Comparison of ENCODE assay signal across 35 mouse cellular contexts in the genomic region with DNA sequence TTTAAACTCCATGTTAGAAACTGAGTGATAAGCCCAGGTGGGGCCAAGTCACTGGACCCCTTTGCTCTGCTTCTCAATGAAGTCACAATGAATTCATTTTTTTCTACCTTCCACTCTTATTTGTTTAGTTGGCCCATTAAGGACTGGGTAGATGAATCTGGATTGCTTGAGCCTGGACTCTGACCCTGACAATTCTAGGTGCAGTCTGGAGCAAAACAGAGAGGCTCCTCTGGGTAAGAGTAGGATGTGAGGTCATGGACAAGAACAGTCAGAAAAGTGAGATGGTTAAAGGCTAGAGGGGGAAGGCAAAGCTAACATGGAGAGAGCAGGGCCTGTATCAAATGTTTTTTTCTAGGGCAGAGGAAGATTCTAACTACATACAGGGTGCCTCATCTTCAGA. TPM values are rescaled to one million over a fixed set of nuclear protein-coding genes. Genes with fewer than 3 reads are reported as not detected.
A peak's percentile ranks its signal among the peaks of the same experiment; 100 is the strongest.
DNase-seq lines count a peak whose midpoint lies in the region; ATAC-seq and TF ChIP-seq lines count a peak whose summit lies in the region.
"Had no signal": no experiment of that assay in that cellular context is flagged by ENCODE, and none has a peak within 500 bp of the region (broad histone marks: within the 10 kb centered on the region; RNA-seq: fewer than 3 reads in every experiment).

No protein-coding gene starts in this region.

- ATAC-seq in liver, embryonic 11.5 days (replicated peaks; ENCODE audit: low FRiP score) = no peak
- no peak for ATAC-seq in monocyte, adult 5-6 weeks (replicated peaks; ENCODE audit: insufficient number of reproducible peaks, low FRiP score, low TSS enrichment, poor library complexity, severe bottlenecking)
- ATAC-seq: inflammation-experienced regulatory T-cells, adult 6 months had no signal

- H3K9me3 ChIP-seq in liver, embryonic 11.5 days (ENCODE audit: control insufficient read depth, low read length) = no peaks in the 10 kb centered on the region
- H3K9me3 ChIP-seq in CH12.LX (replicated peaks; ENCODE audit: low read length) = no peaks in the 10 kb centered on the region
- H3K9me3 ChIP-seq: embryonic facial prominence, embryonic 13.5 days; forebrain, embryonic 12.5 days; G1E; kidney, embryonic 15.5 days; limb, embryonic 12.5 days; midbrain, embryonic 12.5 days; neural tube, embryonic 12.5 days; stomach, embryonic 15.5 days had no signal

- H3K4me2 ChIP-seq in liver, embryonic 11.5 days = no peak overlapping the region
- H3K4me2 ChIP-seq in CH12.LX (ENCODE audit: insufficient read depth, low read depth, poor library complexity, severe bottlenecking) = peak overlapping the region; percentile 93
- H3K4me2 ChIP-seq: embryonic facial prominence, embryonic 13.5 days; forebrain, embryonic 12.5 days; heart, embryonic 11.5 days; kidney, embryonic 15.5 days; limb, embryonic 12.5 days; midbrain, embryonic 12.5 days; neural tube, embryonic 12.5 days; stomach, embryonic 15.5 days had no signal

- no peak for TF ChIP-seq CTCF in liver, adult 2 months (IDR thresholded peaks at IDR 0.05; ENCODE audit: low read depth, low read length)
- TF ChIP-seq CTCF in CH12.LX (conservative IDR thresholded peaks at IDR 0.05 in 1 of 2, IDR thresholded peaks at IDR 0.05 in 1 of 2; ENCODE audit: low read depth in 2 of 2, low read length in 2 of 2) = no peak

- TF ChIP-seq RAD21 in CH12.LX (IDR thresholded peaks at IDR 0.05; ENCODE audit: low read depth, low read length) = no peak

- peak overlapping the region; percentile 98 for H3K27ac ChIP-seq in liver, adult 2 months (replicated peaks; ENCODE audit: insufficient read depth, low read depth, low read length)
- H3K27ac ChIP-seq in liver, embryonic 11.5 days (ENCODE audit: low read depth, low read length) = no peak overlapping the region
- peak overlapping the region; percentile 20; the same call in 1 of the 2 replicates for H3K27ac ChIP-seq in CH12.LX (ENCODE audit: insufficient read depth, low read depth)
- H3K27ac ChIP-seq in brown adipose tissue, adult 24 weeks (replicated peaks; ENCODE audit: low read depth, low read length) = peak overlapping the region; percentile 94
- H3K27ac ChIP-seq: embryonic facial prominence, embryonic 13.5 days; forebrain, embryonic 12.5 days; kidney, embryonic 15.5 days; limb, embryonic 12.5 days; liver, embryonic 14.5 days; midbrain, embryonic 12.5 days; neural tube, embryonic 12.5 days; stomach, embryonic 15.5 days had no signal

- H3K79me2 ChIP-seq in liver, adult 2 months (ENCODE audit: control insufficient read depth, insufficient read depth, low read length) = no peaks in the 10 kb centered on the region
- no peaks in the 10 kb centered on the region for H3K79me2 ChIP-seq in CH12.LX (replicated peaks; ENCODE audit: control insufficient read depth, extremely low read depth, insufficient read depth, poor library complexity, severe bottlenecking)

- peak overlapping the region; percentile 63 for H3K4me3 ChIP-seq in liver, adult 2 months (ENCODE audit: insufficient read depth, low read depth, low read length)
- H3K4me3 ChIP-seq in liver, embryonic 11.5 days (ENCODE audit: low read depth, low read length) = no peak overlapping the region
- peak overlapping the region in 1 of 3 experiments; percentile 9 for H3K4me3 ChIP-seq in CH12.LX (replicated peaks in 1 of 3; ENCODE audit: low read depth in 2 of 3, low read length in 2 of 3, poor library complexity in 1 of 3)
- H3K4me3 ChIP-seq in brown adipose tissue, adult 24 weeks (ENCODE audit: insufficient read depth, low read depth, low read length) = peak overlapping the region; percentile 58
- H3K4me3 ChIP-seq: embryonic facial prominence, embryonic 13.5 days; erythroblast, embryonic 14.5 days; forebrain, embryonic 12.5 days; kidney, embryonic 15.5 days; limb, embryonic 12.5 days; midbrain, embryonic 12.5 days; neural tube, embryonic 12.5 days; stomach, embryonic 15.5 days had no signal

- DNase-seq in liver, adult 2 months (ENCODE audit: extremely low read depth, low read depth, low spot score) = peak; percentile 69
- DNase-seq in liver, embryonic 11.5 days (ENCODE audit: low spot score) = no peak
- no peak for DNase-seq in CH12.LX (ENCODE audit: extremely low read depth)
- peak; percentile 40 for DNase-seq in naive thymus-derived CD4-positive, alpha-beta T cell, adult 2 months (ENCODE audit: low read depth)
- DNase-seq in B cell, adult 2 months = no peak
- DNase-seq: adrenal gland, adult 2 months; cerebellum, adult 8-10 months; cerebellum, postnatal 36 days; embryo, embryonic 11 days; kidney, postnatal 36 days; lung, postnatal 10 days; retina, postnatal 1 day; right cerebral cortex, postnatal 25 days; thymus, adult 2 months had no signal

- H3K9ac ChIP-seq in liver, adult 2 months (ENCODE audit: low read depth, low read length) = no peak overlapping the region; the same call in 1 of the 2 replicates
- no peak overlapping the region for H3K9ac ChIP-seq in liver, embryonic 11.5 days (ENCODE audit: low read depth, low read length)
- H3K9ac ChIP-seq in CH12.LX (ENCODE audit: insufficient read depth, low read depth) = peak overlapping the region; percentile 86
- H3K9ac ChIP-seq: embryonic facial prominence, embryonic 13.5 days; forebrain, embryonic 12.5 days; kidney, embryonic 15.5 days; limb, embryonic 12.5 days; liver, embryonic 14.5 days; midbrain, embryonic 12.5 days; neural tube, embryonic 12.5 days; stomach, embryonic 15.5 days had no signal

- no peak for TF ChIP-seq POLR2A in liver, adult 2 months (IDR thresholded peaks at IDR 0.05; ENCODE audit: extremely low read depth, insufficient read depth, low read length)
- TF ChIP-seq POLR2A in CH12.LX (IDR thresholded peaks at IDR 0.05; ENCODE audit: low read depth, low read length) = no peak

- H3K36me3 ChIP-seq in liver, adult 2 months (ENCODE audit: control insufficient read depth, insufficient read depth, low read length) = peaks cover 9% of the 10 kb centered on the region; the same call in 1 of the 2 replicates
- no peaks in the 10 kb centered on the region for H3K36me3 ChIP-seq in liver, embryonic 11.5 days (ENCODE audit: control insufficient read depth, insufficient read depth, low read length)
- H3K36me3 ChIP-seq in CH12.LX (replicated peaks in 1 of 2; ENCODE audit: control insufficient read depth in 1 of 2, insufficient read depth in 1 of 2, low read length in 1 of 2) = no peaks in the 10 kb centered on the region
- H3K36me3 ChIP-seq: embryonic facial prominence, embryonic 13.5 days; forebrain, embryonic 12.5 days; G1E; kidney, embryonic 15.5 days; limb, embryonic 12.5 days; midbrain, embryonic 12.5 days; neural tube, embryonic 12.5 days; stomach, embryonic 15.5 days had no signal

- in situ Hi-C loops in CH12.LX (cut with MboI; ENCODE audit: low pct_ligation_motif_present, low pct_unique_long_range_greater_than_20kb, low sequenced_read_pairs) = loop anchor here (25.0 kb wide), 1 partner anchor 563 kb away; a partner anchor contains a TSS

- H3K27me3 ChIP-seq in liver, adult 2 months (ENCODE audit: control insufficient read depth, insufficient read depth, low read length) = no peaks in the 10 kb centered on the region
- no peaks in the 10 kb centered on the region for H3K27me3 ChIP-seq in liver, embryonic 11.5 days (replicated peaks; ENCODE audit: control insufficient read depth, insufficient read depth, low read length)
- H3K27me3 ChIP-seq in CH12.LX (replicated peaks) = no peaks in the 10 kb centered on the region
- H3K27me3 ChIP-seq: embryonic facial prominence, embryonic 13.5 days; kidney, embryonic 15.5 days; limb, embryonic 12.5 days; neural tube, embryonic 12.5 days; stomach, embryonic 15.5 days had no signal

- peaks cover 28% of the 10 kb centered on the region for H3K4me1 ChIP-seq in liver, adult 2 months (ENCODE audit: control insufficient read depth, insufficient read depth, low read length)
- no peaks in the 10 kb centered on the region for H3K4me1 ChIP-seq in liver, embryonic 11.5 days (replicated peaks; ENCODE audit: control insufficient read depth, insufficient read depth, low read length)
- H3K4me1 ChIP-seq in CH12.LX (ENCODE audit: control insufficient read depth in 1 of 2, insufficient read depth in 2 of 2) = peaks cover 2 to 37% of the 10 kb centered on the region in 2 experiments; a peak in 3 of 4 replicates
- H3K4me1 ChIP-seq in brown adipose tissue, adult 24 weeks (ENCODE audit: control insufficient read depth, insufficient read depth, insufficient read length, low read length) = peaks cover 16% of the 10 kb centered on the region
- H3K4me1 ChIP-seq: embryonic facial prominence, embryonic 13.5 days; forebrain, embryonic 12.5 days; kidney, embryonic 15.5 days; limb, embryonic 12.5 days; midbrain, embryonic 12.5 days; stomach, embryonic 15.5 days had no signal

- no peak for TF ChIP-seq EP300 in CH12.LX (IDR thresholded peaks at IDR 0.05; ENCODE audit: low read length)

- dilution Hi-C loops in CH12.LX (cut with MboI; ENCODE audit: extremely low pct_ligation_motif_present, extremely low pct_unique_long_range_greater_than_20kb, low sequenced_read_pairs) = no loop called here

RNA-seq across cellular contexts. Expression of a gene that starts 31.5 kb away (rescaled TPM):
- total RNA-seq in liver, adult 2 months (2014; rRNA removed) = 0.83 and 1.7 TPM in 2 replicates
- 0.78 and 1.9 TPM in 2 replicates for polyA plus RNA-seq in liver, adult 2 months (2012; rRNA removed)
- not detected in 2 replicates for polyA plus RNA-seq in liver, embryonic 11.5 days (2014; fragmentation: Nextera tagmentation; extraction: Ambion mirVana)
- not detected in 2 replicates for total RNA-seq in CH12.LX (2012; rRNA removed)
- not detected in 2 replicates for total RNA-seq in CH12.LX (2014; rRNA removed)
- not detected in 2 replicates for polyA plus RNA-seq in CH12.LX (2012; ENCODE audit: insufficient read length, low read depth)
- 1.4 and 2.8 TPM in 2 replicates for polyA plus RNA-seq in brown adipose tissue, adult 24 weeks (2012; ENCODE audit: insufficient read depth, insufficient read length, missing spikeins)
- total RNA-seq in monocyte, adult 5-6 weeks (2017) = 1.1 to 8.6 TPM (median 4.5 TPM) in 3 replicates
- total RNA-seq: G1E; layer of hippocampus, adult 8-10 months; left cerebral cortex, postnatal 14 days had no signal
- polyA plus RNA-seq: embryonic facial prominence, embryonic 13.5 days; erythroblast, embryonic 14.5 days; forebrain, embryonic 12.5 days; G1E; heart, embryonic 11.5 days; heart, postnatal 0 days; hindbrain, embryonic 11.5 days; kidney, embryonic 15.5 days; limb, embryonic 12.5 days; midbrain, embryonic 12.5 days; neural tube, embryonic 12.5 days had no signal

RNA-seq across cellular contexts. Expression of a gene that starts 31.6 kb away (rescaled TPM):
- not detected in 2 replicates for total RNA-seq in liver, adult 2 months (2014; rRNA removed)
- polyA plus RNA-seq in liver, adult 2 months (2012; rRNA removed) = not detected in 2 replicates
- polyA plus RNA-seq in liver, embryonic 11.5 days (2014; fragmentation: Nextera tagmentation; extraction: Ambion mirVana) = not detected in 2 replicates
- total RNA-seq in CH12.LX (2012; rRNA removed) = not detected in 2 replicates
- not detected in 2 replicates for total RNA-seq in CH12.LX (2014; rRNA removed)
- not detected in 2 replicates for polyA plus RNA-seq in CH12.LX (2012; ENCODE audit: insufficient read length, low read depth)
- polyA plus RNA-seq in brown adipose tissue, adult 24 weeks (2012; ENCODE audit: insufficient read depth, insufficient read length, missing spikeins) = not detected in 2 replicates
- not detected in 3 replicates for total RNA-seq in monocyte, adult 5-6 weeks (2017)
- total RNA-seq: adrenal gland, adult 2 months; G1E; gastrocnemius, postnatal 4 days; layer of hippocampus, adult 8-10 months; left cerebral cortex, postnatal 14 days; megakaryocyte, adult 5-6 weeks had no signal
- polyA plus RNA-seq: adrenal gland, adult 2 months; embryonic facial prominence, embryonic 13.5 days; erythroblast, embryonic 14.5 days; forebrain, embryonic 12.5 days; G1E; heart, embryonic 11.5 days; heart, postnatal 0 days; hindbrain, embryonic 11.5 days; inflammation-experienced regulatory T-cells, adult 6 months; kidney, embryonic 15.5 days; limb, embryonic 12.5 days; liver, embryonic 14.5 days; midbrain, embryonic 12.5 days; neural tube, embryonic 12.5 days; urinary bladder, adult 2 months had no signal

RNA-seq across cellular contexts. Expression of a gene that starts 56.4 kb away (rescaled TPM):
- total RNA-seq in liver, adult 2 months (2014; rRNA removed) = not detected in 2 replicates
- not detected in 2 replicates for polyA plus RNA-seq in liver, adult 2 months (2012; rRNA removed)
- not detected in 2 replicates for polyA plus RNA-seq in liver, embryonic 11.5 days (2014; fragmentation: Nextera tagmentation; extraction: Ambion mirVana)
- total RNA-seq in CH12.LX (2012; rRNA removed) (not detected in 2 replicates), CH12.LX (2014; rRNA removed) (not detected in 2 replicates)
- polyA plus RNA-seq in CH12.LX (2012; ENCODE audit: insufficient read length, low read depth) = 0.37 TPM in 1 of 2 replicates, not detected in the other
- polyA plus RNA-seq in brown adipose tissue, adult 24 weeks (2012; ENCODE audit: insufficient read depth, insufficient read length, missing spikeins) = not detected in 2 replicates
- total RNA-seq in monocyte, adult 5-6 weeks (2017) = 0.67 to 2.7 TPM in 2 of 3 replicates, not detected in the other
- total RNA-seq: adrenal gland, adult 2 months; G1E; gastrocnemius, postnatal 4 days; layer of hippocampus, adult 8-10 months; megakaryocyte, adult 5-6 weeks had no signal
- polyA plus RNA-seq: adrenal gland, adult 2 months; embryonic facial prominence, embryonic 13.5 days; erythroblast, embryonic 14.5 days; forebrain, embryonic 12.5 days; heart, embryonic 11.5 days; heart, postnatal 0 days; hindbrain, embryonic 11.5 days; inflammation-experienced regulatory T-cells, adult 6 months; kidney, embryonic 15.5 days; limb, embryonic 12.5 days; liver, embryonic 14.5 days; midbrain, embryonic 12.5 days; neural tube, embryonic 12.5 days; thymus, adult 2 months; urinary bladder, adult 2 months had no signal

Comparison
In these comparisons a context has a peak if more than half of its experiments do, and no peak if none do; other contexts are left out.
1. DNase-seq: peak in liver, adult 2 months (single experiment) and naive thymus-derived CD4-positive, alpha-beta T cell, adult 2 months (single experiment); none in liver, embryonic 11.5 days (single experiment), CH12.LX (single experiment) and B cell, adult 2 months (0 of 2).